Mouse (Mus musculus): ENCODE measurements at regions not wholly inside any gene's neighbourhood (a gene's known extent, or its start where the extent isn't known, plus 50 kb on each side); places are given as distances from the start of the nearest gene placed in this dataset.

DNA sequence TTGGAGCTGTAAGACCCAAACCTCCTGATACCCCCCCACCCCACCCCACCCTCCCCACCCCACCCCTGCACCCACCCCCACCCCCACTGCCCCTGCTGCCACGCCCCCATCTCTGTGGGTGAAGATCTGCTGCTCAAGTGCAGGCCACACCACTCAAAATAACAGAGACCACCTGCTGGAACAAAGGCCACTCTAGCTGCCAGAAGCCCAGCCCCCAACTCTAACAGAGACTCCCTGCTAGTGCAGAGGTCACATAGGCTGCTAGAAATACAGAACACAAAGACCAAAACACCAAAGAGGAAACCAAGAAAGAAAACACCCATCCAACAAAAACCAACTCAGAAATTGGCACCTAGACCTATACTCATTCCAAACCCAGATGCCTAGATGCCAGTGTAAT, 58.9 kb downstream of the Olfr267 start:
- no peak for TF ChIP-seq CTCF (IDR thresholded peaks at IDR 0.05)
- TF ChIP-seq EP300 (IDR thresholded peaks at IDR 0.05) = no peak

All from lung, postnatal 0 days (tissue).